Mouse (Mus musculus) kidney, adult 2 months (tissue): ENCODE results near the gene Gnao1. TPM values are rescaled to one million over a fixed set of nuclear protein-coding genes. Genes with fewer than 3 reads are reported as not detected.

Experiments used
- DNase-seq: peaks from one replicate; pipeline ENCODE4 v3.0.0; 2021
- H3K27ac ChIP-seq: fragments of 200-500 bp; 2 replicates; pipeline ENCODE4 v1.5.1; 2012; ENCODE audit warnings: low read depth, low read length, control low read depth, inconsistent platforms; ENCODE audit not compliant: insufficient read depth
- H3K27me3 ChIP-seq: fragments of 200-500 bp; replicated peaks from 2 replicates; pipeline ENCODE4 v1.6.1; 2012; ENCODE audit warnings: mild to moderate bottlenecking, moderate library complexity, low read length, inconsistent platforms; ENCODE audit not compliant: control insufficient read depth, insufficient read depth
- H3K36me3 ChIP-seq: fragments of 200-500 bp; 2 replicates; pipeline ENCODE4 v1.6.1; 2012; ENCODE audit warnings: mild to moderate bottlenecking, moderate library complexity, low read length, inconsistent platforms; ENCODE audit not compliant: control insufficient read depth, insufficient read depth
- H3K4me1 ChIP-seq: fragments of 200-500 bp; 2 replicates; pipeline ENCODE4 v1.6.1; 2011; ENCODE audit warnings: low read length; ENCODE audit not compliant: control insufficient read depth, insufficient read depth
- H3K4me3 ChIP-seq: fragments of 200-500 bp; 2 replicates; pipeline ENCODE4 v1.5.1; 2011; ENCODE audit warnings: mild to moderate bottlenecking, low read depth, low read length, control low read depth; ENCODE audit not compliant: insufficient read depth
- CTCF ChIP-seq: fragments of 200-500 bp; conservative IDR thresholded peaks from 2 replicates; pipeline ENCODE4 v1.5.1; 2011; ENCODE audit warnings: low read depth, mild to moderate bottlenecking, control low read depth, low read length, moderate library complexity, mixed read lengths; ENCODE audit not compliant: insufficient read depth, insufficient read length
- POLR2A ChIP-seq: fragments of 200-500 bp; IDR thresholded peaks from one replicate; pipeline ENCODE4 v1.6.1; 2011; ENCODE audit warnings: low read depth, low read length, control low read depth
- WGBS: fragments of 180-500 bp; shearing (Covaris S2); methylation state at CpG from one replicate; pipeline ENCODE4 v1.1.7; 2018; 5-methylcytosine and 5-hydroxymethylcytosine counted together
- polyA plus RNA-seq: library from polyadenylated mRNA; depleted of rRNA; stranded (reverse); fragments of >200 nt; gene quantifications from 2 replicates; pipeline ENCODE4 v1.2.3, GENCODE M21; 2012

The Gnao1 gene
- polyA plus RNA-seq, 1 experiment = 4.6 TPM

DNA sequence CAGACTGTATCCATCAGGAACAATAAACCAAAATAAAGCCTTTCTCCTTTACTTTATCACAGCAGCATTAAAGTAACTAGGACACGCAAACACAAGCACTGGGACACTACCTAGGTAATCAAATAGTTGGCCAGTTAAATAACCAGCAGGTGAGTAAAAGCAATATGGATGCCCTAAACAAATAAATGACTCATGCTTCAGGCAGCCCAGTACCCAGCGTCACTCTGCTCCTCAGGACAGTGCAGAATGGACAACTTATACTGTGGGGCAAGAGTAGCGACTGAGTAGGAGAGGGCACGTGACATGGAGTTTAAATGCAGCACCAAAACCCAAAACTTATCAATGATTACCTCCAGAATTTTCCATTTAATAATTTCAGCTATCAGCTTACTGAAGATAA is 180.0 kb downstream of the Gnao1 start:
- 91% methylated on average over 4 of the region's 4 CpGs for WGBS

DNA sequence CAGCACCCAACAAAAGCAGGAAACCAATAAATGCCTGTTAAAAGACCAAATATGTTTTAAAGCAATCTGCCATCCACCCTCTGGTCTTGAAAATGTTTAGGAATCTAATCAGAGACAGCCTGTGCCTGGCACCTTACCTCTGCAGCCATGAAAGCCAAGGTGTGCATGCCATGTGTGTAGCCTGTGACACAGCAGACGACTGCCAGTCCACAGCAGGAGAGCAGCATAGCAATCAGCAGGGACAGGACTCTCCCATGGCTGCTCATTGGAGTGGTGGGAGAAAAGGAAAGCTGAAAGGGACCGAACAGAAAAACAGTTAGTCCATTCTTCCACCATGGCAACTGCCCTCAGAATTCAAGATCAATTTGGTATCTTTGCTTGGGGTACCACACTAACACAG is 189.2 kb downstream of the Gnao1 start:
- DNase-seq = no peak
- H3K4me1 ChIP-seq = no peaks in the 10 kb centered on the region
- TF ChIP-seq POLR2A (no peak), CTCF (no peak)
- no peak overlapping the region for H3K4me3 ChIP-seq
- no peaks in the 10 kb centered on the region for H3K27me3 ChIP-seq
- peaks cover 3% of the 10 kb centered on the region for H3K36me3 ChIP-seq
- no peak overlapping the region for H3K27ac ChIP-seq
- WGBS = 98% methylated on average over 2 of the region's 2 CpGs

More for the DNA sequence above, 180.0 kb downstream of the Gnao1 start:
- H3K4me1 ChIP-seq = no peaks in the 10 kb centered on the region
- H3K4me3 ChIP-seq = no peak overlapping the region
- H3K36me3 ChIP-seq = peaks cover 1% of the 10 kb centered on the region
- no peak overlapping the region for H3K27ac ChIP-seq
- DNase-seq = no peak
- no peaks in the 10 kb centered on the region for H3K27me3 ChIP-seq
- TF ChIP-seq POLR2A (no peak), CTCF (no peak)

DNA sequence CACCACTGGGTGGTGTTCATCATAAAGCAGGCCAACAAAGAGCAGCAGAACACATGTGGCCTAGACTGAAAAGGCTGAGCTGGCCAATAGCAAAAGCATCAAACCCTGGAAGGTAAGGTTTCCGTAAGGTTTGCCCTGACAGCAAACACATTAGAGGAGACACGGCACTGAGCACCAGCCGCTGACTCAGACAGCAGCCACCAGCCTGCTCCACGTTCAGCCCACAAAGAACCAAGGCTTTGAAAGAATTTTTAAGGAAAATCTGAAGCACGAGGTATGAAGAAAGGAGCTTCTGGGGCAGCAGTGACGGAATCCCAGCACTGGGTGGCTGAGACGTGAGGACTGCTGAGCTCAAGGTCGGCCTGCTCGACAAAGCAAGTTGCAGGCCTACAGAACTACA is 194.4 kb downstream of the Gnao1 start:
- Histone ChIP-seq H3K27ac (no peak overlapping the region), H3K27me3 (no peaks in the 10 kb centered on the region), H3K36me3 (no peaks in the 10 kb centered on the region; the same call in none of the 2 replicates), H3K4me3 (no peak overlapping the region), H3K4me1 (peaks cover 9% of the 10 kb centered on the region)
- WGBS = 87% methylated on average over 9 of the region's 9 CpGs
- TF ChIP-seq CTCF (no peak), POLR2A (no peak)
- no peak for DNase-seq

DNA sequence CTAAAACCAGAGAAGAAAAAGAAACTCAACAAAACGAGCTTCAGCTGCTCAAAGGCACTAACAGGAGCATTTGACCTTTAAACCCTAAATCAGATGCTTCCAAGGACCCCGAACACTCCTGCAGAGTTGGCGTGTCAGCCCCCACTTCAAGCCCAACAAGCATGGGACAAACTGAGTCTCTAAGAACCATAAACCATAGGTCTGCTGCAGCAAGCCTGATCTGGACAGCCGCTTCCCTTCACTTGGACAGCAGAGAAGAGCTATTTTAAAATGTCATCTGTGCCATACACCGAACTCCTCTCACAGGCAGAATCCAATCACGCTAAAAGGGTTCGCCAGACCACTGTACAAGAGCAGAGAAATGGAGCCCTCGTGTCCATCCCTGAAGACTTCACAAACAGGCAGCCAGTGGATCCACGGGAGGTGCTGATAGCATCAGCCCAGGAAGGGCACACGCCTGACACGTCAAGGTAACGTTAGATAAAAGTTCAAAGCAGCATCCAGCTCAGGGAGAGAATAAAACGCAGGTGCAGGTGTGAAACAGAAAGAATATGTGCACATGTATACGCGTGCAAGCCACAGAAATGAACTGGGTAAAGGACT is 199.6 kb downstream of the Gnao1 start:
- no peak overlapping the region for H3K4me3 ChIP-seq
- no peaks in the 10 kb centered on the region for H3K36me3 ChIP-seq
- no peak overlapping the region for H3K27ac ChIP-seq
- H3K27me3 ChIP-seq = no peaks in the 10 kb centered on the region
- no peak for TF ChIP-seq CTCF
- TF ChIP-seq POLR2A = no peak
- 49% methylated on average over 15 of the region's 15 CpGs for WGBS
- peaks cover 28% of the 10 kb centered on the region for H3K4me1 ChIP-seq
- DNase-seq = no peak

DNA sequence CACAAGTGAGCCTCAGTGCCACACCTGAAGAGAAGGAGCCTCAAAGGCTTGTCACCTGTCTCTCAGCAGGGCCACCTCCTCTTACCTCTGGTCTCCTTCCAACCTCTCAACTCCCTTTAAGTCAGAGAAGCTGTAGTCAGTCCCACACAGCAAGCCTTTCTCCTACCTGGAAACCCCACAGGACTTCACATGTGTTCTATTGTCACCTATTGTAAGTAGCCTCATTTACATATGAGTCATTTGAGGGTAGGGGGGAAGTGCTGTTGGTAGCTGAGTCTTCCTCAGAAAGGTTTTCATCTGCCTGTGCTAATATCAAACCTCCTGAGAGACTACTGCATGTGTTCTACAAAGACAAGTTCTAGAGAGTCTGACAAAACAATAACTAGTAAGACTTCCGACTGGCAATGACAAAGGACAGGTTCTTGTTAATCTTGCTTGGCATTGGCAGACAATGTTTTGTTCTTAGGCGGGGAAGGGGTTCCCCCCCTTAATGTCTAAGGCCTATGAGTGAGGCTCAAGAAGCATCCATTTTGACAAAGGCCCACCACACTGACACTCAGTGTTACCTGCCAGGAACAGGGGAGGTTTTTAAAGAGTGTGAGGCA is 200.4 kb downstream of the Gnao1 start:
- TF ChIP-seq CTCF = no peak
- no peak for TF ChIP-seq POLR2A
- DNase-seq = no peak
- Histone ChIP-seq H3K27me3 (no peaks in the 10 kb centered on the region), H3K4me1 (peaks cover 28% of the 10 kb centered on the region), H3K4me3 (no peak overlapping the region), H3K36me3 (no peaks in the 10 kb centered on the region), H3K27ac (peak overlapping the region; percentile 83)
- 64% methylated on average over 2 of the region's 2 CpGs for WGBS

DNA sequence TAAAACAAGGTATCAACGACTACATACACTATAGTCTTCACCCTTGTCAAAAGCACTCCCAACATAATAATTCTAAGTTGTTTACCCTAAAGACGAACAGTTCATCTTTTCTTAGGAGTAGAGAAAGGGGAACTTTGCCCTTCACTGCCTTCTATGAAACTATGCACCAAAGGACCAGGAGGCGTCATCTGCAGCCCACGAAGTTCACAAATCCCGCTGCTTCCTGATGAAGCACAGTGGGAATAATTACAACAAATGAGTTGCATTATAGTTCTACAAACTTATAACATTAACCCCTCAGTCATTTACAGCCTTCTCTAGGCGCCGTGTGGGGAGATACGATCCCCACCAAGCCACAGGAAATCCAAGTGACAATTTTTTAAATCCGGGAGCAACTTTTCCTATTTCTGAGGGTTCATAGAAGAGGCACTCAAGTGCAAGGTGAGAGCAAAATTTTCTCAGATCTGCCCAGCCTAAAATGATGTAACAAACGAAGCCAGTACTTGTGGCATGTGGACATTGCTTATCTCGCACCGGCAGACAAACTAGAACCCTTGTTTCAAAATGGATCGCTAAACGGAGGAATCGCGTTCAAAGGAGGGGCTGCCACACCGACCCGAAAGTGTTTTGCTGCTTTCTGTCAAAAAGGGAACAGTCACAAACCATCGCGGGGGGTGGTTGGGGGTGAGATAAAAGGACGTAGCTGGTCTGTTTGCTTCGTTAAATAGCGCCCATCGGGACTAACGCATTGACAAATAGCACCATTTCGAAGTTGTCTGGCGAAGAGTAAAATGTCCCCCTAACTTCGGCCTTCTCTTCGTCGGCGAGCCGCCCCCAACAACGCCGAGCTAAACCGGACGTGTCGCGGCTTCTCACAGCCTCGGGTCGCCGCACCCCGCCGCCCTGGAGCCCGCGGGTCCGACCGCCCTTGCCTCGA is 201.6 kb downstream of the Gnao1 start:
- 2% methylated on average over 48 of the region's 48 CpGs for WGBS
- Histone ChIP-seq H3K4me1 (peaks cover 28% of the 10 kb centered on the region), H3K27me3 (no peaks in the 10 kb centered on the region), H3K27ac (peak overlapping the region; percentile 90), H3K36me3 (no peaks in the 10 kb centered on the region), H3K4me3 (peak overlapping the region; percentile 96)
- TF ChIP-seq CTCF = no peak
- TF ChIP-seq POLR2A = no peak
- DNase-seq = peak; percentile 51
